Mouse (Mus musculus) lung, postnatal 10 days (tissue): Measurements from ENCODE around the gene Xrcc2.
A peak's percentile ranks its signal among the peaks of the same experiment; 100 is the strongest.
"Not testable (repeated sequence)": the region's sequence is repeated elsewhere in the genome, so short reads cannot be mapped to it uniquely, and the experiment has no call there.

Source experiments
- DNase-seq: peaks from one replicate; pipeline ENCODE4 v3.0.0; 2021

Gene Xrcc2

GRCm38 (mm10) chr5:25705567-25706349 is at the start of gene Xrcc2:
Gene Xrcc2 (minus strand): TSS chr5:25705825.
- DNase-seq: peak; percentile 96

- DNase-seq: peak; percentile 50
These were observed 48.7 kb upstream of the Xrcc2 start for GRCm38 (mm10) chr5:25754236-25754766.

- no peak for DNase-seq
These were observed 48.1 kb upstream of the Xrcc2 start for GRCm38 (mm10) chr5:25753556-25754235.

GRCm38 (mm10) chr5:25752862-25753261 is 47.2 kb upstream of the Xrcc2 start:
- DNase-seq: peak; percentile 28

GRCm38 (mm10) chr5:25751552-25751951 is 45.9 kb upstream of the Xrcc2 start:
- peak; percentile 8 for DNase-seq

- DNase-seq: no peak
These were observed 43.0 kb upstream of the Xrcc2 start for GRCm38 (mm10) chr5:25748613-25749012.

GRCm38 (mm10) chr5:25747904-25748303 is 42.3 kb upstream of the Xrcc2 start:
- DNase-seq: no peak

GRCm38 (mm10) chr5:25738902-25739301 is 33.3 kb upstream of the Xrcc2 start:
- DNase-seq: not testable (repeated sequence)

GRCm38 (mm10) chr5:25738448-25738847 is 32.8 kb upstream of the Xrcc2 start:
- no peak for DNase-seq

DNA sequence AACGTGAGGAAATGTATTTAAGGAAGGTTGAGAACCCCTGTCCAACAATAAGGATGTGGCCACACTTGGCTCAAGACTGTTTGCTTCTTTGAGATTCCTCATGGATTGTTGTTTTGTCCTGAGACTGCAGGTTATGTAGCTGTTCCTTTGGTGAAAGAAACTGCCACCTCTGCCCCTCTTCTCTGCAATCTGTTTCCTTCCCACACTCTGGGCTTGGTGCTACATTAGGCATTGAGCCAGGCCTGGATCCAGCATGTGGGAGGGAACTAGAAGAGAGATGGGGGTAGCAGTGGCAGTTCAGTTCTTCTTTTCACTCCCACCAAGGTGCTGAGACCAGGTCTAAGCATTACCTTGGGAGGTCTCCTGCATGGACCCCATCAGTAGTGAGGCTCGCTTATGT is 30.2 kb upstream of the Xrcc2 start:
- no peak for DNase-seq

GRCm38 (mm10) chr5:25734318-25734717 is 28.7 kb upstream of the Xrcc2 start:
- peak; percentile 52 for DNase-seq

DNA sequence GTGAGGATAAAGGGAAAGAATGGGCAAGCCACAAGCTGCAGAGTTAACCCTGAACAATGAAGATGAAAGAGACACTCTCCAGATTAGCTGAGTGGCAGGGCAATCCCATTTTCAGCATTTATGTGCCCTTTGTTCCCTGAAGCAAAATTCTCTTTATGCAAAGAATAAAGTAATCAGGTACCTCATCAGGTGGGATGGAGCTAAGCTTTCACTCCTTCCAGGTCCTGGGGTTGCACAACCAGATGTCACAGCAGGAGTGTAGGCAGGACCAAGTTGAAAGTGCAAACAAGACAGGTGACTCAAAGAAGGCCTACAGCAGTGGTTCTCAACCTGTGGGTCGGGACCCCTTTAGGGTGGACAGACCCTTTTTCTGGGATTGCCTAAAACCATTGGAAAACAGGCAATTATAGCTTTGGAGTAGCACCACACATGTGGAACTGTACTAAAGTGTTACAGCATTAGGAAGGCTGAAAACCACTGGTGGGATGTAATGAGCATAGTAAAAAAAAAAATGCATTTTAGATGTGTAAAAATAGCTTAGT is 18.6 kb upstream of the Xrcc2 start:
- no peak for DNase-seq

- DNase-seq: no peak
These were observed 17.4 kb upstream of the Xrcc2 start for GRCm38 (mm10) chr5:25723016-25723415.

- no peak for DNase-seq
These were observed 13.8 kb upstream of the Xrcc2 start for GRCm38 (mm10) chr5:25719390-25719789.

DNA sequence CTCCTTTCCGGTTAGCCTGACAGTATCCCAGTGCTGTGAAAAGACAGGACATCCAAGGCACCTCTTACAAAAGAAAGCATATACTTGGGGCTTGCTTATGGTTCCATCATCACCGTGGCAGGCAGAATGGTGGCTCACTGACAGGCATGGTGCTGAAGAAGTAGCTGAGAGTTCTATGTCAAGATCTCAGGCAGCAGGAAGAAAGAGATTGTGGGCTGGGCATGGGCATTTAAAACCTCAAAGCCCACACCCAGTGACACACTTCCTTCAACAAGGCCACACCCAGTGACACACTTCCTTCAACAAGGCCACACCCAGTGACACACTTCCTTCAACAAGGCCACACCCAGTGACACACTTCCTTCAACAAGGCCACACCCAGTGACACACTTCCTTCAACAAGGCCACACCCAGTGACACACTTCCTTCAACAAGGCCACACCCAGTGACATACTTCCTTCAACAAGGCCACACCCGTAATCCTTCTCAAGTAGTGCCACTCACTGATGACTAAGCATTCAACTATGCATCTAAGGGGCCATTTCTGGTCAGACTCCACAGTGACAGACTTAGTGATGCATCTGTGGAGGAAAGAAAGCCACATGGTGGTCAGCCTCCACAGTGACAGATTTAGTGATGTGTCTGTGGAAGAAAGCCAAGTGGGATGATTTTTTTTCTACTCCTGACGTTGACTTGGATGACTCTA is 7.5 kb upstream of the Xrcc2 start:
- not testable (repeated sequence) for DNase-seq

DNA sequence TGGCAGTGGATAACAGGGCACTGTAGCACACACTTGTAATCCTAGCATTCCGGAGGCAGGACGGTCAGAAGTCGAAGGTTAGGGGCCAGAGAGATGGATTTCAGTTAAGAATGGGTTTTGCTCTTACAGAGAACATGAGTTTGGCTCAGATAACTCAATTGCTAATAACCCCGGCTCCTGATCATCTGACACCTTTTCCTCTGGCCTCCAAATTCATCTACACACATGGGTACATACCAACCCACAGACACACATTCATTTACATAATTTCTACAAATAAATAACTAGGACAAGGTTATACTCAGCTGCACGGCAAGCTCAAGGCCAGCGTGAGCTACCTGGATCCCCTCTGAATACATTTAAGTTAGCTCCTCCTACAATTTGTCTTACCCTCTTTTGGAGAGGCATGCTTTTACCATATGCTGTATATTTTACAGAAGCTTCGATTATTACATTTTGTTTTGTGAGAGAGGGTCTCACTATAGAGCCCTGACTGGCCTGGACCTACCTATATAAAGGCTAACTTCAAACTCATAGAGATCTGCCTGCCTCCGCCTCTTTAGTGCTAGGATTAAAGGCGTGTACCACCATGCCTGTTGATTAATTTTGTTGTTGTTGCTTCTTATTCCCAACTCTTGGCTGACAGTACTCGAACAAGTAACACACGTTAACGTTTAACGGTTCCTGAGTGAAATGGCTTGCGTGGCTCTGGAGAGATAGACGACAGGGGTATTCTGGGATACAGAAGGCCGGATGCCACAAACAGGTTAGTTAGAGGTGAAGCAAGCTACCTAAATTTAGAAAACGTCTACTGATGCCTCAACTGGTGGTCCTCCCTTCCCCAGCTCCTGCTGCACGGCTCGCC is 691 bp downstream of the Xrcc2 start:
- no peak for DNase-seq

DNA sequence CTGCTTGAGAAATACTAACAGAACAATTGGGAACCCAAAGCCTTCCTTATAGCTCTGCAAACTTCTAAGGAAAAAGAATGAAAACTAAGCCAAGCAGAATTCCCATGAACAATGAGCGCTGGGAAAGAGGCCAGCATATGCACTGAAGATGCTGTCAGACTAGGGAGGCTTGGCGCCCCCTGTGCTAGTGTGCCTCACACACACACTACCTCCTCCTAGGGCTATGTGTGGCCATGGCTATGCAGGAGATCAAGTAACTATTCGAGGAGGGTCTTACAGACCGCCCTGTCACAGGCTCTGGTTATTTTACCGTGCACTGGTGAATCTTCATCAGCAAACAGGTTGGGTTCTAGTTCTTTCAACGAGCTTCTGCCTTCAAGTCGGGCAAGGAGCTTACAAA is 7.7 kb downstream of the Xrcc2 start:
- no peak for DNase-seq

GRCm38 (mm10) chr5:25696256-25696655 is 9.4 kb downstream of the Xrcc2 start:
- DNase-seq: no peak

GRCm38 (mm10) chr5:25695786-25696185 is 9.8 kb downstream of the Xrcc2 start:
- no peak for DNase-seq

DNA sequence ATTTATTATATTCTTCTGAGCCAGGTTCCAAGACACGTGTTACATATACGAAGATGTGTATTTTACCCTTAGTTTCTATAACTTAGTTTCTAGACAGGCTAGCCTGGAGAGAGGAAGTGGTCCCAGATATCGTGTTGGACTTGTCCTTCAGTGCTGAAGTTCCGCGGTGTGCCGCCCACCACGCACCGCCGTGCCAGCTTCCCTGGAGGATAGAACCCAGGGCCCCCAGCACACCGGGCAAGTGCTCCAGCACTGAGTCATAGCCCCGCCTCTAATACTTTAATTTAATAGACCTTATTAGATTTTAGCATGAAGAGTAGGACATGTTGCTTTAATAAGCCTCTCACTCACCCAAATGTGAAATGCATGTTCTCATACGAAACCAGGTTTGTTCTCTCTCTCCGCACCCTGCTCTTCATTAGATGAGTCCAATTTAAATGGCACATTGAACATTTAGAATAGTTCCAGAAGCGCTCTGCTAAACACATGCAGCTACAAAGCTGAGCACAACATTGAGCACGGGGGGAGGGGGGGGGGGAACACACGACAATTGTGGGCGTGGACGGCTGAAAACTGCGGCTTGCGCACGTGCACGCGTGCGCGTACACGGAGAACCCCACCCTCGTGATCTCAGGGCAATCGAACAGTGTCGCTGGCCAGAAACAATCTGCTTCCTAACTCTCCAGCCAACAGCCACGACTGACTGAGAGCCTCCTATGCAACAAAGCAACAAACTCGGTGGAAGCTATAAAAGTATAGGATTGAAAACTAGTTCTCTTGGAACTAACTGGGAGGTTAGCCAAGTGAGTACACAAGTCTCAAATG is 33.7 kb downstream of the Xrcc2 start:
- DNase-seq: no peak

GRCm38 (mm10) chr5:25671051-25671450 is 34.6 kb downstream of the Xrcc2 start:
- no peak for DNase-seq
